Mouse (Mus musculus): ENCODE data around the gene Cntn4.

- no peak for TF ChIP-seq CTCF (IDR thresholded peaks at IDR 0.05; ENCODE audit: low read depth)
- TF ChIP-seq EP300 (IDR thresholded peaks at IDR 0.05; ENCODE audit: low read depth), result no peak
Measured at GRCm38 (mm10) chr6:105940591-105940990, 263.1 kb downstream of the Cntn4 start.
